Mouse (Mus musculus) Muller cell, postnatal 12 days (primary cell): Measurements from ENCODE around the gene Dennd6a.

Experiments
- DNase-seq: peaks from one replicate; pipeline ENCODE4 v3.0.0-alpha.2; 2015; ENCODE audit errors: inconsistent ontology term

Dennd6a gene

GRCm38 (mm10) chr14:26571951-26572675 lies 1.5 kb upstream of the Dennd6a start:
- no peak for DNase-seq

DNA sequence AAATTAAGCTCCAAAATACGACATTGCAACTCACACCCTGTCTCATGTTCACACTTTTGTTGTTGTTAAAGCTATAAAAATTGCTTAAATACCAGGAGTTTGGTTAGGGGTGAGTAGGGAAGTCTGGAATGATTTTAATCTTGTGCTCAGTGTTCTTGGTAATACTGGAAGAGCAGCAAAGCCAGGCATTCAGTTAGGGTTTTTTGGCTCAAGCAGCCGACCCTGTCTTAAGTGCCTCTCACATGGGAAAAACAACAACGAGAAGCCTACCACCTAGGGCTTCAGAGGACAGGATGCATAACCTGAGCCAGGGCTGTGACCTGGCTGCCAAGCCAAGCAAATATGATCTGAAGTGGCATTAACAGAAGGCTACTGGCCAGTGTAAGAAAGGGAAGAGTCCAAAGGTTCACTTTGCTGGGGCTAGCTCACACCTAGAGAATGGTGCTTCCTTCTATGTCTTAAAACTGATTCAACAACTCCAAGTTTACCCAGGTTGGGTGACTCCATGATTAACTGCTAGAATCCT lies 2.7 kb downstream of the Dennd6a start:
- no peak for DNase-seq

DNA sequence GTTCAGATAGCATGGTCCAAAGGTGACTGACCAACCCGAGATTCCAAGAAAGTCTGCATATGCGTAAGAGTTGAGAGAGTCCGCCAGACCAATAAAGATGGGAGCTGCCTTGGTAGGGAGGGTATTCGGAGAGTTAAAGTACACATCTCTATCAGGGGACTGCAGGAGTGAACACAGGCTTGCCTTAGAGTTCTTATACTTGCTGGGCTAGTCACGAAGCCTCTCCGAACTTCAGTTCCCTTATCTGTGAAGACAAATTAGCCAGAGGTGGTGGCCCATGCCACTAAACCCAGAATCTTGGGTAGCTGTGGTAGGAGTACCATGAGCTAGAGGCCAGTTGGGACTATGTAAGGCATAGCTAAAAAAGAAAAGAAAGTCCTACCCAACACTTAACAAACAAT lies 5.1 kb downstream of the Dennd6a start:
- no peak for DNase-seq

DNA sequence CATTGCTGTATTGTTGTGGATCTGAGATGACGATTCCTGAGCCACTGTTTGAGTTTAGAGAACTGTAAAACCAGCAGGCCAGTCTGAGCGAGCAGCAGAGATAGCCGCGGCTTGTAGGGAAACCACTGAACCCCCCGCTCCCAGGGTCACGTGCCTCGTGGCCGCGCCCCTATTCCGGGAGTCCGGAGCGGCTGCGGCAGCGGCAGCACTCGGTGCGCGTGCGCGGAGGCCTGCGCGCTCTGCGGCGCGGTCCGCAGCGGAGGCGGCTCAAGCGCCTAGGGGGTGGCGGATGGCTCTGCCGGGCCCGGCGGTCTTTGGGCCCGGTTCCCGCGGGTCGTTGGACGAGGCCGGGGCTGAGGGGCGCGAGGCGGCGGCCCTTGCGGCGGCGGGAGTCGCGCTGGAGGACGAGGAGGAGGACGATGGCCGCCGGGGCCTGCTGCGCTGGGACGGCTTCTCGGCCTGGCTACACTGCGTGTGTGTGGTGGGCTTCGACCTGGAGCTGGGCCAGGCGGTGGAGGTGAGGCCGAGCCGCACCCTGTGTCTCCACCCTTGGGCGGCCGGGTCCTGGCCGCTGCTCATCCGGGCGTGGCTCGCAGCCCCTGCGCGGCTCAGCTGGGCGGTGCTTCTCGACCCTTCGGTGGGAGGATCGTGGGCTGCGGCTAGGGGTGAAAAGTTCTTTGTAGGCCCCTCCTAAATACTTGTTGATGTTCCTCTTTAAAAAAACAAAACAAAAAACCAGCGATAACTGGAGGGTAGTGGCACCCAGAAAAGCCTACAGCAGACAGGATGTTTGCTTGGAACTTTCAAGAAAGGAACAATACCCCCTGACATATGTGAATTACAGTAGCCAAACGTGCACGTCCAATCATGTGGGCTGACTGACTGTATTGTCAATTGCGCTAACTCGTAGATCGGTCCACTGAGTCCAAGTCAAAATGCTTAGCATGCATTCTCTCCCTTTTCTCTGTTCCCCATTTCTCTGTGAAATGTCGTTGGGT lies 6.0 kb downstream of the Dennd6a start:
- peak; percentile 93 for DNase-seq

DNA sequence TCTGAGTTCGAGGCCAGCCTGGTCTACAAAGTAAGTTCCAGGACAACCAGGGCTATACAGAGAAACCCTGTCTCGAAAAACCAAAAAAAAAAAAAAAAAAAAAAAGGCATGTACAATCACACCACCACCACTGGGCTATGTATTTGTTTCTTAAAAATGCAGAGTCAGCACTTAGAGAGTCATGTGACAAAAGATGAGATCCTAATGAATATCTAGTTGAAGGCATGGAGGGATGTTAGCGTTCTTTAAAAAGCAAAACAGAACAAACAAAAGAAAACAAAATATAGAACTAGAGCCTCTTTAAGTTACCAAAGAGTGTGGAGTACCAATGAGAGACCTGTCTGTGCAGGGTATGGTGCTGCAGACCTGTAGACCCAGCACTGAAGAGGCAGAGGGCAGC lies 10.0 kb downstream of the Dennd6a start:
- DNase-seq: no peak

DNA sequence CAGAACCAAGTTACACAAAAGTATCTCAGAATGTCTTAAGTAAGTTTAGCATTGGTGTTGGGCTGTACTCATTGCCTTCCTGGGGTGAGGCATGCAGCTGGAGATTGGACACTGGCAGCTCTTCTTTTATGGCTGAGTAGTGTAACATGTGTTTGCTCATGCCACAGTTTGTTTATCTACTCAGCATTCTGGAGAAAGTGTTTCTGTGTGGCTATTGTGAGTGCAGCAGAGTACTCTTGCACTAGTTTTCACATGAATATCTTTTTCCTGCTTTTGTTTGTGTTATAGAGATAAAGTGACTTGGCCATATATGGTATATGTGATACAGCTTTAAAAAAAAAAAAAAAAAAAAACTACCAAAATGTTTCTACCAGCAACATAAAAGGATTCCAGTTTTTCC lies 13.5 kb downstream of the Dennd6a start:
- DNase-seq: no peak

- DNase-seq: no peak
Measured at GRCm38 (mm10) chr14:26591353-26591752, 17.7 kb downstream of the Dennd6a start.

DNA sequence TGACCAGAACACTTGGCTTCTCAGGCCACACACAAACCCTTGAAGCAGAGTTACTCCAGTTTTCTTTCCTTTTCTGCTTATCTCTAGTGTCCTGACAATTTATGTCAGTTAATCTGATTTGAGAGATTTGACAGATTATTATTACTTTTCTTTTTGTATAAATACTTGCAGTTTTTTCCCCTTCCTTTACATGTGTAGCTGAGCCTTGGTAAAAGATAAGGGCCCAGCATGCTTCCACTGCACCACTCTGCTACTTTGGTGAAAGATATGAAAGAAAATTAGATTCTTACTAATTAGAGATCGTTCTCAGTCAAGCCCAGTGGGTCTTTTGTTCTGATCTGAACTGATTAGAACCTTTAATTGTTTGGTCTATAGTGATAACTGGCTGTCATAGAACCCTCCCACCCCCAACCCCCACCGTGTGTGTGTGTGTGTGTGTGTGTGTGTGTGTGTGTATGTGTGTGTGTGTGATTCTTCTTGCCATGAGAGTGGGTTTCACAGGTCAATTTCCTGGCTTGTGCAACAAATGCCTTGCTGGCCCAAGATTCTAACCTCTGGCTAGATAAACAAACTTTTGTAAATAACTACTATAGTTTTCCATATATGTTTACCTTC lies 19.7 kb downstream of the Dennd6a start:
- no peak for DNase-seq

DNA sequence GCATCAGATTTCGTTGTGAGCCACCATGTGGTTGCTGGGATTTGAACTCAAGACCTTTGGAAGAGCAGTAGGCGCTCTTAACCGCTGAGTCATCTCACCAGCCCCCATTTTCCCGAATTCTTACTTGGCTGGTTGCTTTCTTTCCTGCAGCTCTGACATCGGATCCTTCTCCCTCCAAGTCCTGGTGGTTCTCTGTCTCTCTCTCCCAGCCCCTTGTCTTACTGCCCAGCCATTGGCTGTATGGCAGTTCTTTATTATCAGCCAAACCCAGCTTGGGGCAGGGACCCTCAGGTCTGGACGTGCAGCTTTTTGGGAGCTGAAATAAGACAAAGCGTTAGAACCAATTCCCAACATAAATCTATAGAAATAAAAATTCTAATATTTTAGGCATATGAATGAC lies 21.5 kb downstream of the Dennd6a start:
- DNase-seq: no peak

DNA sequence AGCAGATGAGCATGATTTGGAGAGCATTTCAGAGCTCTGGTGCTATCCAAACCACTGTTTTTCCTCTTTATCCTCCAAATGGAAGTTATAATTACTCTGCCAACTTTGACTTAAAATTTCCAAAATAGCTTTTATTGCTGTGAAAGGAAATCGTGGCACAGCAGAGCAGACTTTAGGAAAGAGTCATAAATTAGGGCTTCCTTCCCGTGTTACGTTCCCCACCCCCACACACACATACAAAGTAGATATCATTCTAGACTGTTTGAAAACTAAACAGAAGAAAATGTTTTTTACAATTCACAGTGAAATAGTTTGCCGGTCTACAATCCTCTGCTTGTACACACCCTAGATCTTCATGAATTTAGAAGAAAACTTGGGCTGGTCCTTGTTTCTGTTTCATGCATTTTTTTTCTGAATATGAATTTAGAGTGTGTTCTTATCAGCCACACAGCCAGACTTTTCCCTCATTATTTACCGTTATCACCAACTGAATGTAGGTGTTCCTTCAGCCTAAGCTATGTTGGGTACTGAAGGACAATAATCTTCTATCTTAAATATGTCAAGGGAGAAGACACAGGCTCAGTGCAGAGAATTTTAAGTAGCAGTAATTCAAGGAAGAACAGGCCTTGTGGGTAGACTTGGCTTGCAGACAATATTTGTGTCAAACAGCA lies 22.2 kb downstream of the Dennd6a start:
- no peak for DNase-seq

GRCm38 (mm10) chr14:26605354-26605753 lies 31.7 kb downstream of the Dennd6a start:
- no peak for DNase-seq

DNA sequence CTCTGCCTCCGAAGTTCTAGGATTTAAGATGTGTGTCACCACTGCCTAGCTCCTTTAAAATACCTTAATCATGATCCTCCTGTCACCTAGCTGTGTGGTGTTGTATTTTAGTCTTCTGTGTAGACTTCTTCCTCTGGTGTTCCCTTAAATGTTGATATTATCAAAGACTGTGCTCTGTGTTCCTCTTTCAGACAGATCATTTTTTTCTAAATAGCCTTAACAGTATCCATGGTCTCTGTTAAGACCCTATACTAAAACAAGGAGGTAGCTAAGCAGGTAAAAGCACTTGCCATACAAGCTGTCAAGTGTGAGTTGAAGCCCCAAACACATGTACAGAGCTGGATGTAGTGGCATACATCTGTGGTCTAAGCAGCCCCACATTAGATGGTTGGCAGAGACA lies 36.0 kb downstream of the Dennd6a start:
- no peak for DNase-seq

- no peak for DNase-seq
Measured at GRCm38 (mm10) chr14:26610689-26611088, 37.0 kb downstream of the Dennd6a start.

- DNase-seq: no peak
Measured at GRCm38 (mm10) chr14:26625301-26625700, 51.6 kb downstream of the Dennd6a start.

DNA sequence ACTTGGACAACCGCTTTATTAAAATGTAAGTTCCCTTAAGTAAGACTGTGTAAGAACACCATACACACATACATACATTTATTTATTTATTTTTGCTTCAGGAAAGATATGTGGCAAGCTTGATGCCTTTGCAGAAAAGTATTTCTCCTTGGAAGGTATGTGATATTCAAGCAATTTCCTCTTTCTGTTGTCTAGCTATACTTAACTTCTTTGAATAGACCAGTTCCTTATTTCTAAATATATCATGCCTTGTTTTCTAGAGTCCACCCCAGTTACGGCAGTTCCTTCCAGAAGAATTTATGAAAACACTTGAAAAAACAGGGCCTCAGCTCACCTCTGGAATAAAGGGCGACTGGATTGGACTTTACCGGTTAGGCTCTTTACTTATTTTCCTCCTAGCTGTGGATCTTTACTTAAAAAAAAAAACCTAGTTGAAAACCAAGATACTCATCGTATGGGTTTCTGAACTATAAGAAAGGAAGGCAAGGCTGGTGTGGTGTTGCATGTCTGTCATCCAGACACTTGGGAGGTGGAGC lies 53.0 kb downstream of the Dennd6a start:
- no peak for DNase-seq

GRCm38 (mm10) chr14:26637025-26637850 lies 63.6 kb downstream of the Dennd6a start:
- DNase-seq: peak; percentile 79

DNA sequence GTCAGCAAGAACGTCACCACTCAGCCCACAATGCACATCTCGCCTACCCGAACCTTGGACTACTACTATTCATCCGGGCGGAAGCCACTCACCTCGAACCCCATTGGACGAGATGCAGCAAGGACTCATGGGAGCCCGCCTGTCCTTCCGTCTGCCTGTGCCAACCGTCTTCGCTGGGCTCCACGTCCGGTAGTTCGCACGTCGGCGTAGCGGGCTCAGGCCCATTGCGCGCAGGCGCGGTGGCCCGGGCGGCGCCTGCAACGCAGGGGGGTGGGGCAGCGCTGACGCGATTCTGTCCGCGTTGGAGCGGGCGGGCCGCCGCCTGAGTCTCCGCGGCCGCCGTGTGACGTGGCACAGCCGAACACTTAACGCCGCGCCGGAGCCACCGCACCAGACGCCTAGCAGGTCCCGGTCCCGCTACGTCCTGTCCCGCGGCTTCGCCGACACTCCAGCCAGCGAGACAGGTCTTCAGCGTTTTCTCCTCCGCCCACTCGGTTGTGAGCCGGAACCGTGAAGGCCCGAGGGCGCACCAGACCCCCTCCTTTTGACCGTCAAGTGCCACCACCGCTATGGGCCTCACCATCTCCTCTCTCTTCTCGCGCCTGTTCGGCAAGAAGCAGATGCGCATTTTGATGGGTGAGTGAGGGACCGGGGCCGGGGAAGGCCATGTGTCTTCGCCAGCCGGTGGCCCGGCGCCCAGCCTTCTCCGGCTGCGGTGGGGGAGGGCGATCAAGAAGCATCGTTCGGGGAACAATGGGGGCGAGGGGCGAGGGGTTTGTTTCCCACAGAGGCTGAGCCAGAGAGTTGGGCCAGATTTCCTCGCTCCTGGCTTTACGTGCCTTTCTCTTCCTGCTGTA lies 64.4 kb downstream of the Dennd6a start, which contains the start of gene Arf4:
Gene Arf4 (plus strand): TSS at position 224 of the 857 bp plus-strand sequence.
- peak; percentile 99 for DNase-seq

DNA sequence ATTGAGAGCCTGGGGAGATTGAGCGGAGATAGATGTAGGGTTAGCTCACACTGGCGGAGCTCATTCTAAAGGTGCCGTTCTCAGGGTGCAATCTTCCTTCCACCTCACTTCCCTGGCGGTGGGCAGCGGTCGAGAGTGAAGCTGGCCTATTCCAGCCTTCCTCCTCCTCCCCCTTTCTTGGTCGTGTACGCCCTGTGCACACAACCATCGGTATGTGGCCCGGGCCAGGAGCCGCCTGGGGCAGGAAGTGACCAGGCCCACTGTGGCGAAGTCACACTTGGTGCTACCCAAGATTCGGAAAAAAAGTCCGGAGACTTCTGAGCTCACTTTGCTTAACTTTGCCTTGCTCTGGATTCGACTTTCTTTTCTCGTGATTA lies 65.0 kb downstream of the Dennd6a start:
- peak; percentile 85 for DNase-seq

GRCm38 (mm10) chr14:26639251-26639650 lies 65.6 kb downstream of the Dennd6a start:
- peak; percentile 32 for DNase-seq
